Mouse (Mus musculus): ENCODE measurements around the gene Tyk2.

Gene Tyk2

GRCm38 (mm10) chr9:21126259-21126627 is 4.8 kb downstream of the Tyk2 start:
- in situ Hi-C loops (cut with MboI; ENCODE audit: unreplicated experiment in 2 of 2): loop anchor here (5.0 to 25.0 kb wide), 3 partner anchors 34 to 489 kb away; partner anchors contain the start of genes Olfm2 (in 2 of the 2), Fbxl12 (in 1 of the 2), Gm38431 (in 1 of the 2) and Raver1 (in 1 of the 2)

GRCm38 (mm10) chr9:21125502-21126258 is 5.4 kb downstream of the Tyk2 start:
- in situ Hi-C loops (cut with MboI; ENCODE audit: unreplicated experiment in 2 of 2): loop anchor here (5.0 to 25.0 kb wide), 3 partner anchors 33 to 488 kb away; partner anchors contain the start of genes Olfm2 (in 2 of the 2), Fbxl12 (in 1 of the 2), Gm38431 (in 1 of the 2) and Raver1 (in 1 of the 2)

- in situ Hi-C loops (cut with MboI; ENCODE audit: unreplicated experiment in 2 of 2): loop anchor here (5.0 to 25.0 kb wide), 3 partner anchors 33 to 488 kb away; partner anchors contain the start of genes Olfm2 (in 2 of the 2), Fbxl12 (in 1 of the 2), Gm38431 (in 1 of the 2) and Raver1 (in 1 of the 2)
These were observed 6.2 kb downstream of the Tyk2 start for GRCm38 (mm10) chr9:21124837-21125236.

- in situ Hi-C loops (cut with MboI; ENCODE audit: unreplicated experiment in 2 of 2): no loop called here
These were observed 9.6 kb downstream of the Tyk2 start for GRCm38 (mm10) chr9:21121483-21121882.

- in situ Hi-C loops (cut with MboI; ENCODE audit: unreplicated experiment in 2 of 2): no loop called here
These were observed 14.0 kb downstream of the Tyk2 start for GRCm38 (mm10) chr9:21117073-21117472.

- in situ Hi-C loops (cut with MboI; ENCODE audit: unreplicated experiment in 2 of 2): no loop called here
These were observed 15.9 kb downstream of the Tyk2 start for GRCm38 (mm10) chr9:21115105-21115504.

GRCm38 (mm10) chr9:21114190-21114589 is 16.9 kb downstream of the Tyk2 start:
- in situ Hi-C loops (cut with MboI; ENCODE audit: unreplicated experiment in 2 of 2): no loop called here

- in situ Hi-C loops (cut with MboI; ENCODE audit: unreplicated experiment in 2 of 2): no loop called here
These were observed 17.3 kb downstream of the Tyk2 start for GRCm38 (mm10) chr9:21113751-21114150.

- in situ Hi-C loops (cut with MboI; ENCODE audit: unreplicated experiment in 2 of 2): no loop called here
These were observed 23.3 kb downstream of the Tyk2 start for GRCm38 (mm10) chr9:21107607-21108237.

GRCm38 (mm10) chr9:21105760-21106564 is 25.1 kb downstream of the Tyk2 start:
- in situ Hi-C loops (cut with MboI; ENCODE audit: unreplicated experiment in 2 of 2): no loop called here

- in situ Hi-C loops (cut with MboI; ENCODE audit: unreplicated experiment in 2 of 2): no loop called here
These were observed 26.2 kb downstream of the Tyk2 start for GRCm38 (mm10) chr9:21104814-21105213.

- in situ Hi-C loops (cut with MboI; ENCODE audit: unreplicated experiment in 2 of 2): no loop called here
These were observed 29.0 kb downstream of the Tyk2 start for GRCm38 (mm10) chr9:21102076-21102475.

GRCm38 (mm10) chr9:21100447-21101161 is 30.4 kb downstream of the Tyk2 start:
- in situ Hi-C loops (cut with MboI; ENCODE audit: unreplicated experiment in 2 of 2): no loop called here

GRCm38 (mm10) chr9:21097793-21098192 is 33.2 kb downstream of the Tyk2 start:
- in situ Hi-C loops (cut with MboI; ENCODE audit: unreplicated experiment in 2 of 2): no loop called here

GRCm38 (mm10) chr9:21095958-21096357 is 35.1 kb downstream of the Tyk2 start:
- in situ Hi-C loops (cut with MboI; ENCODE audit: unreplicated experiment in 2 of 2): no loop called here

- in situ Hi-C loops (cut with MboI; ENCODE audit: unreplicated experiment in 2 of 2): loop anchor here in 1 of 2 experiments (5.0 kb wide), 1 partner anchor 34 kb away; no protein-coding TSS in a partner anchor
These were observed 37.6 kb downstream of the Tyk2 start for GRCm38 (mm10) chr9:21093423-21093822.

- in situ Hi-C loops (cut with MboI; ENCODE audit: unreplicated experiment in 2 of 2): loop anchor here in 1 of 2 experiments (5.0 kb wide), 1 partner anchor 35 kb away; no protein-coding TSS in a partner anchor
These were observed 39.2 kb downstream of the Tyk2 start, which contains the start of the genes Gm38431 and Raver1 for GRCm38 (mm10) chr9:21091707-21092320. TSS of gene Gm38431 (minus strand) at chr9:21091997. TSS of gene Raver1 (minus strand) at chr9:21092008.

- in situ Hi-C loops (cut with MboI; ENCODE audit: unreplicated experiment in 2 of 2): loop anchor here in 1 of 2 experiments (5.0 kb wide), 1 partner anchor 36 kb away; no protein-coding TSS in a partner anchor
These were observed 39.9 kb downstream of the Tyk2 start for GRCm38 (mm10) chr9:21090972-21091706.

GRCm38 (mm10) chr9:21090537-21090936 is 40.5 kb downstream of the Tyk2 start:
- in situ Hi-C loops (cut with MboI; ENCODE audit: unreplicated experiment in 2 of 2): loop anchor here in 1 of 2 experiments (5.0 kb wide), 1 partner anchor 37 kb away; no protein-coding TSS in a partner anchor
